Mouse (Mus musculus) monocyte, adult 59 days (primary cell): ENCODE results near the gene Fam117a. TPM values are rescaled to one million over a fixed set of nuclear protein-coding genes. Genes with fewer than 3 reads are reported as not detected.

Source experiments
- total RNA-seq, 2 experiments: library from RNA; stranded (reverse); gene quantifications; one replicate each; pipeline ENCODE4 v1.2.4; 2023

Fam117a gene
- total RNA-seq, result 10 to 100 TPM; 35.7 to 38.1 TPM

DNA sequence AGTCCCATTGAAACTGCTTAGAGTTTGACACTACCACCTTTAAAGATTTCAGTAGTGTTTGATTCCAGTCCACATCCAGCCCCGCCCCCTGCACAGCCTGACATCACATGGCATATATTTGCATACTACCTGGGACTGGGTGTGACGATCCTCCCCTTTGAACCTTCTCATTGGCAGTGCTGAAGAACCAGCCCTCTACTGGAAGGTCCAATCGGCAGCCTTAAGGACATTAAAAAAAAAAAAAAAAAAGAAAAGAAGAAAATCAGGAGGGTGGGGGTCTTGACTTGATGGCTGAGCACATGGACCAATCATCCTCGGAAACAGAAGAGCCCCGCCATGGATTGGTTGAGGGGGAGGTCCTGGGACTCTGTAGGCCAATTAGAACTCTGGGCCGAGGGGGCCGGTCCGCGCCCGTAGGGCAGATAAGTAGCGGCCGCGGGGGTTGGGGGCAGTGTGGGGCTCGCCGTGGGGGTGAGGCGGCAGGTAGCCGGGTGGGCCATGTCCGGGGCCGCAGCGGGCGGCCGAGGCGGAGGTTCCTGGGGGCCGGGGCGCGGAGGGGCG is at the start of gene Fam117a:
Gene Fam117a (plus strand): TSS at position 451 of the 561 bp plus-strand sequence.

GRCm38 (mm10) chr11:95310007-95310647 is 26.7 kb upstream of the Fam117a start, which contains the start of gene Kat7:
TSS of gene Kat7 (minus strand) at chr11:95310246.

DNA sequence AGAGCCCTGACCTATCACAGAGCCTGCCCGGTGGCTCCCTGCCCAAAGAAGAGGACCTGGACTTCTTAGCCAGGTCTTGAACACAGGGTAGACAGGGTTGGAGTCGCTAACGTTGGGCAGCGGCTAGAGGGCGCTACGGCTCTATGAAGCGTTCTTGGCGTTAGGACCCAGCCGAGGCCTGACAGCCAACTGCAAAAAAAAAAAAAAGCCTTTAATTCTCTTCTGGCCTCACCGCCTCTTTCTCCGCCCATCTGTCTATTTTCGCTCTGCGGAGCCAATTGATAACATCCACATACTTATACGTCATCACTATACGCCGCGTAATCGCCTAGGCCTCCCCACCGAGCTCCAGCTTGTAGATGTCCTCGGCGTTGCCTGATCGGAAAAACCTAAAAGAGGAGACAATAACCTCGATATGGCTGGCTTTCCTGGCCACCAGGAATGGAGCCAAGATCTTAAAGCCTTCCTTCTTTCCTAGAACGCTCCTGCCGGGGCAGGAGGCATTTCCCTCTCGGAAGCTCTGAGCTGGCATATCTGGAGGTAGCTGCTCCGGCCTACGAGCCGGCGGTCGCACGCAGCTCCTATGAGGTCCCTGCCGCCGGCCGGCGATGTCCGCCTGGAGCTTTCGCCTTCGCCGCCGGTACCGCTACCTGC is 47.6 kb downstream of the Fam117a start, which contains the start of gene Slc35b1:
Gene Slc35b1 (plus strand): TSS at position 374 of the 654 bp plus-strand sequence.

DNA sequence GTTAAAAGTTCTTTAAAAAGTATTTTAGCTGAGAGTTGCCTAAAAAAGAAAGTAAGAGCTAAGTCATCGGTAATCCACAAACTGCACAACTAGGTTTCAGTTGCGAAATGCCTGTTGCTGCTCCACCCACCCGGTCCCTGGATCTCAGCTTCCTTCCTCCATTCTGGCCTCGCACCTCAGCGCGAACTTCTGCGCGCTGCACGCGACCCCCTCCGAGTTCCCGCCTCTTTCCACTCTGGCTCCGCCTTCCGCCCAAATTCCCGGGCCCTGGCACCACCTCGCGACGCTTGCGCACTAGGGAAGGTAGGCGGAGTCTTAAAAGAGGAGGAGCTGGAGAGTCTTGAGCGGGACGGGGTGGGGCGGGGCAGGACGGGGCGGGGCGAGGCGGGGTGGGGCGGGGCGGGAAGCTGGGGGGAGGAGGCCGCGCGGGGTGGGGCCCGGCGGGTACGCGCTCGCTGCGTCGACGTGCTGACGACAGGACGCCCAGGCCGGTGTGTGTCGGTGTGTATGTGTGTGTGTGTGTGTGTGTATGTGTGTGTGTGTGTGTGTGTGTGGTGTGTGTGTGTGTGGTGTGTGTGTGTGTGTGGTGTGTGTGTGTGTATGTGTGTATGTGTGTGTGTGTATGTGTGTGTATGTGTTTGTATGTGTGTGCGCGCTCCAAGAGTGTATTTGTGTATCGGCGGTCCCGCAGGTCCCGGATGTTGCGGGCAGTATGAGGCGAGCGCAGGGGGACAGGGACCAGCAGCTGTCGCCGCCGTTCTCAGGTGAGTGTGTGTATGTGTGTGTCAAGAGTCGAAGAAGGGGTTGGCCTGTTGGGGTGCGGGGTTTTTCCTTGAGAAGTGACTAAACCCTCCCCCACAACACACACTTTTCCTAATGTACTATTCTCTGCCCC is 77.1 kb downstream of the Fam117a start, which contains the start of gene Spop:
Gene Spop (plus strand): TSS at position 440 of the 895 bp plus-strand sequence.

Other genes starting within 250 kb of the Fam117a start
- gene Dlx3, start 216.9 kb upstream of the Fam117a start, total RNA-seq, result not detected
- not detected for gene Dlx4, start 190.8 kb upstream of the Fam117a start, total RNA-seq
- not detected for gene Tac4, start 75.5 kb upstream of the Fam117a start, total RNA-seq
- gene Kat7, start 26.8 kb upstream of the Fam117a start, total RNA-seq, result 100 to 1,000 TPM; 107 to 109 TPM
- gene Slc35b1, start 47.7 kb downstream of the Fam117a start, total RNA-seq, result 10 to 100 TPM; 60.8 to 64.1 TPM
- 100 to 1,000 TPM; 139 to 150 TPM for gene Spop, start 77.1 kb downstream of the Fam117a start, total RNA-seq
- not detected for gene Nxph3, start 177.6 kb downstream of the Fam117a start, total RNA-seq